Mouse (Mus musculus) intestine, embryonic 14.5 days (tissue): Measurements from ENCODE around the gene Klk4. TPM values are rescaled to one million over a fixed set of nuclear protein-coding genes. Genes with fewer than 3 reads are reported as not detected.

ENCODE experiments used
- ATAC-seq: fragments of 200-750 bp; cut with Nextera tagmentation; replicated peaks from 2 replicates; pipeline ENCODE4 v1.8.0; 2017; ENCODE audit warnings: low read depth, moderate number of reproducible peaks, moderate TSS enrichment, moderate library complexity; ENCODE audit not compliant: low FRiP score, low TSS enrichment
- DNase-seq: peaks from one replicate; pipeline ENCODE4 v3.0.0-alpha.2; 2018; ENCODE audit warnings: low spot score
- H3K27ac ChIP-seq: fragments of 300-500 bp; sonication (generic); 2 replicates; pipeline ENCODE4 v1.5.1; 2014; ENCODE audit warnings: low read depth, mild to moderate bottlenecking, control low read depth
- H3K27me3 ChIP-seq: fragments of 300-500 bp; sonication (generic); replicated peaks from 2 replicates; pipeline ENCODE4 v1.6.1; 2014; ENCODE audit warnings: low read length, control low read depth; ENCODE audit not compliant: control insufficient read depth, insufficient read depth
- H3K36me3 ChIP-seq: fragments of 300-500 bp; sonication (generic); 2 replicates; pipeline ENCODE4 v1.6.1; 2014; ENCODE audit warnings: low read length, control low read depth; ENCODE audit not compliant: control insufficient read depth, insufficient read depth
- H3K4me1 ChIP-seq: fragments of 300-500 bp; sonication (generic); replicated peaks from 2 replicates; pipeline ENCODE4 v1.6.1; 2014; ENCODE audit warnings: low read length, control low read depth, mixed read lengths; ENCODE audit not compliant: control insufficient read depth, insufficient read depth
- H3K4me2 ChIP-seq: fragments of 300-500 bp; sonication (generic); 2 replicates; pipeline ENCODE4 v1.6.1; 2014; ENCODE audit warnings: low read length
- H3K4me3 ChIP-seq: fragments of 300-500 bp; sonication (generic); 2 replicates; pipeline ENCODE4 v1.5.1; 2014; ENCODE audit warnings: low read depth, low read length, control low read depth, mixed read lengths
- H3K9ac ChIP-seq: fragments of 300-500 bp; sonication (generic); 2 replicates; pipeline ENCODE4 v1.6.1; 2014; ENCODE audit warnings: mild to moderate bottlenecking, low read length
- H3K9me3 ChIP-seq: fragments of 300-500 bp; sonication (generic); 2 replicates; pipeline ENCODE4 v1.6.1; 2016; ENCODE audit warnings: low read length, control low read depth; ENCODE audit not compliant: control insufficient read depth
- WGBS: fragments of 180-500 bp; shearing (Covaris S2); extraction: QIAGEN DNeasy Blood & Tissue Kit; methylation state at CpG from one replicate; pipeline ENCODE4 v1.1.7; 2014; 5-methylcytosine and 5-hydroxymethylcytosine counted together
- polyA plus RNA-seq: library from polyadenylated mRNA; unstranded; fragments of >200 nt; fragmentation: Nextera tagmentation; extraction: Ambion mirVana; gene quantifications from 2 replicates; pipeline ENCODE4 v1.2.1, GENCODE M21; 2014

Gene Klk4
- polyA plus RNA-seq, 1 experiment from 2014 or later, result not detected

DNA sequence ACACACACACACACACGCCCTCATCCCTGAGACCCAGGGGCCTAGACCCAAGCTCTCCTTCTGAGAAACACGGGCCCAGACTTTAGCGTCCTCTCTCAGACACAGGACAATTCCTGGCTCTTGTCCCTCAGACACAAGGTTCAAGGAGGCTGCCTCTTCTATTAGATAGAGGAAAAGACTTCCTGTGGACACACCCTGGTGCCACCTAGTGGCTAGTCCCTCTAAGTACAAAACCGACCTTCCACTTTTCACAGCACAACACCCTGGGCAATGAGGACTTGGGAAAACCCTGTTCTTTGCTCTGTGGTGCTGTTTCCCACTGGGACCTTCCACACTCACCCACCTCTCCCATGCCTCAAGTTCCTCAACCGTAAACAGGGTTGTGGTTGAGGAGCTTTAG is 45.0 kb downstream of the Klk4 start:
- H3K27ac ChIP-seq, result no peak overlapping the region
- H3K4me1 ChIP-seq, result no peaks in the 10 kb centered on the region
- H3K9me3 ChIP-seq, result no peaks in the 10 kb centered on the region
- H3K9ac ChIP-seq, result no peak overlapping the region
- 69% methylated on average over 5 of the region's 5 CpGs for WGBS
- no peaks in the 10 kb centered on the region for H3K27me3 ChIP-seq
- DNase-seq (no peak), ATAC-seq (no peak)
- H3K36me3 ChIP-seq, result no peaks in the 10 kb centered on the region
- no peak overlapping the region for H3K4me2 ChIP-seq
- H3K4me3 ChIP-seq, result no peak overlapping the region

- no peak for DNase-seq
- Histone ChIP-seq H3K27me3 (no peaks in the 10 kb centered on the region), H3K27ac (no peak overlapping the region), H3K4me3 (no peak overlapping the region), H3K4me2 (no peak overlapping the region), H3K9ac (no peak overlapping the region), H3K36me3 (no peaks in the 10 kb centered on the region), H3K9me3 (no peaks in the 10 kb centered on the region), H3K4me1 (no peaks in the 10 kb centered on the region)
- 44% methylated on average over 4 of the region's 4 CpGs for WGBS
- ATAC-seq, result no peak
Observed at GRCm38 (mm10) chr7:43928521-43928920, 47.6 kb downstream of the Klk4 start.

- Histone ChIP-seq H3K9me3 (no peaks in the 10 kb centered on the region), H3K27me3 (no peaks in the 10 kb centered on the region), H3K4me1 (no peaks in the 10 kb centered on the region), H3K36me3 (no peaks in the 10 kb centered on the region), H3K4me2 (no peak overlapping the region), H3K4me3 (no peak overlapping the region), H3K27ac (no peak overlapping the region), H3K9ac (no peak overlapping the region)
- 42% methylated on average over 4 of the region's 4 CpGs for WGBS
- ATAC-seq, result no peak
- DNase-seq, result no peak
Observed at GRCm38 (mm10) chr7:43932337-43932736, 51.4 kb downstream of the Klk4 start.

- H3K27me3 ChIP-seq, result no peaks in the 10 kb centered on the region
- WGBS, result 91% methylated on average over 3 of the region's 3 CpGs
Observed at GRCm38 (mm10) chr7:43933440-43933839, 52.5 kb downstream of the Klk4 start, which contains the start of gene Klk15. Gene Klk15, plus strand, starts transcription at chr7:43933740.

GRCm38 (mm10) chr7:43934747-43935146 is 53.8 kb downstream of the Klk4 start:
- Histone ChIP-seq H3K27ac (no peak overlapping the region), H3K4me1 (no peaks in the 10 kb centered on the region), H3K9ac (no peak overlapping the region), H3K27me3 (no peaks in the 10 kb centered on the region), H3K9me3 (no peaks in the 10 kb centered on the region), H3K36me3 (no peaks in the 10 kb centered on the region), H3K4me2 (no peak overlapping the region), H3K4me3 (no peak overlapping the region)
- 49% methylated on average over 3 of the region's 3 CpGs for WGBS
- DNase-seq (no peak), ATAC-seq (no peak)

More at GRCm38 (mm10) chr7:43933440-43933839, 52.5 kb downstream of the Klk4 start, which contains the start of gene Klk15:
- no peaks in the 10 kb centered on the region for H3K4me1 ChIP-seq
- H3K27ac ChIP-seq, result no peak within 1 kb of the TSS
- no peak within 1 kb of the TSS for H3K4me2 ChIP-seq
- no peak within 1 kb of the TSS for H3K9ac ChIP-seq
- H3K36me3 ChIP-seq, result no peaks in the 10 kb centered on the region
- ATAC-seq (no peak), DNase-seq (no peak)
- no peaks in the 10 kb centered on the region for H3K9me3 ChIP-seq
- no peak within 1 kb of the TSS for H3K4me3 ChIP-seq

Other genes with a start within 250 kb of the Klk4 start
- gene Ceacam18, start 246.5 kb upstream of the Klk4 start, polyA plus RNA-seq, result 2.3 and 3.5 TPM in 2 replicates
- 1.2 and 1.7 TPM in 2 replicates for gene Siglece, start 221.0 kb upstream of the Klk4 start, polyA plus RNA-seq
- gene Ctu1, start 209.1 kb upstream of the Klk4 start, polyA plus RNA-seq, result 9.4 and 9.8 TPM in 2 replicates
- 0.26 and 0.39 TPM in 2 replicates for gene Klk14, start 190.7 kb upstream of the Klk4 start, polyA plus RNA-seq
- gene Klk13, start 168.6 kb upstream of the Klk4 start, polyA plus RNA-seq, result 0.86 and 1.2 TPM in 2 replicates
- gene Klk12, start 112.3 kb upstream of the Klk4 start, polyA plus RNA-seq, result not detected in 2 replicates
- gene Klk11, start 106.6 kb upstream of the Klk4 start, polyA plus RNA-seq, result not detected in 2 replicates
- 1.1 and 1.4 TPM in 2 replicates for gene Klk10, start 100.1 kb upstream of the Klk4 start, polyA plus RNA-seq
- not detected in 2 replicates for gene Klk9, start 89.3 kb upstream of the Klk4 start, polyA plus RNA-seq
- gene Klk8, start 83.6 kb upstream of the Klk4 start, polyA plus RNA-seq, result 26.7 and 29.9 TPM in 2 replicates
- gene Klk7, start 69.9 kb upstream of the Klk4 start, polyA plus RNA-seq, result 0.12 TPM in 1 of 2 replicates, not detected in the other
- 0.16 TPM in 1 of 2 replicates, not detected in the other for gene Klk6, start 56.7 kb upstream of the Klk4 start, polyA plus RNA-seq
- not detected in 2 replicates for gene Klk5, start 39.2 kb upstream of the Klk4 start, polyA plus RNA-seq
- not detected in 2 replicates for gene Klk15, start 52.6 kb downstream of the Klk4 start, polyA plus RNA-seq
- gene Klk1b8, start 69.5 kb downstream of the Klk4 start, polyA plus RNA-seq, result not detected in 2 replicates
- gene Klk1b1, start 85.6 kb downstream of the Klk4 start, polyA plus RNA-seq, result not detected in 2 replicates
- gene Klk1b9, start 94.9 kb downstream of the Klk4 start, polyA plus RNA-seq, result not detected in 2 replicates
- not detected in 2 replicates for gene Klk1b11, start 114.7 kb downstream of the Klk4 start, polyA plus RNA-seq
- gene Klk1b26, start 131.0 kb downstream of the Klk4 start, polyA plus RNA-seq, result not detected in 2 replicates
- not detected in 2 replicates for gene Klk1b27, start 171.1 kb downstream of the Klk4 start, polyA plus RNA-seq
- not detected in 2 replicates for gene Klk1b21, start 221.2 kb downstream of the Klk4 start, polyA plus RNA-seq
- not detected in 2 replicates for gene Klk1b22, start 231.5 kb downstream of the Klk4 start, polyA plus RNA-seq